Mouse (Mus musculus): ENCODE measurements around the gene D6Wsu163e. TPM values are rescaled to one million over a fixed set of nuclear protein-coding genes. Genes with fewer than 3 reads are reported as not detected.

Gene D6Wsu163e
- polyA plus RNA-seq, 1 experiment from 2014 or later: 13.7 TPM

- Histone ChIP-seq H3K4me2 (no peak overlapping the region), H3K4me3 (no peak overlapping the region), H3K9ac (no peak overlapping the region), H3K27ac (replicated peaks) (no peak overlapping the region), H3K4me1 (no peaks in the 10 kb centered on the region), H3K36me3 (peaks cover 50% of the 10 kb centered on the region), H3K9me3 (no peaks in the 10 kb centered on the region), H3K27me3 (replicated peaks) (no peaks in the 10 kb centered on the region)
- no peak for ATAC-seq (ENCODE audit: extremely low read depth, insufficient number of reproducible peaks, low FRiP score, low TSS enrichment)
- 10% methylated on average over 10 of the region's 10 CpGs for WGBS
Observed at GRCm38 (mm10) chr6:126955734-126956133, 16.0 kb downstream of the D6Wsu163e start.

DNA sequence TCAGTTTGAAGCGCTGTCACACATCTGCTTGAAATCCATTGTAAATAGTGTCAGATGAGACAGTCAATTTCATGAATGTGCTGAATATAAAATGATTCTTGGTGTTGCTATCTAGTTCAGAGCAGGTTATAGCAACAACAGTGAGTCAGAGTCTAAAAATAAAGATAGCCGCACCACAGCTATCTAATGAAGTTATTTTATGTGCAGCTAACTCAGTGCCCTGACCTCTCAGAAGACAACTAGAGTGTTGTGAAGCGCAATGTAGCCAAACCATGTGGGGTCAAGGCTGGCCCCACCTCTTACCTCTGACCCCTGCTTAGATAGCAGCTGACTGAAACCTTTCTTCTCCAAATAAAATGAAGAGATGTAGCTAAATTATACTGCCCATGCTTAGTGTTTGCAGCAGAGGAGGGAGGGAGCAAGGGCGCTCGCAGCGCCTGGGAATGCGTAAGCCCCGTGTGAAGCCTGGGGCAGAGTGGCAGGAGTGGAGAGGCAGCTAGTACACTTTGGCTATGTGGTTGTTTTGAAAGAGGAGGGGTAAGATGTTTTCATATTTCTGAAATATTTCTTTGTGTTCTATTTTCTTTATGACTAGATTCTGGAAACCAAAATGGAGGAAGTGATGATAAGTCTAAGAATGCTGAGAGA lies 21.7 kb downstream of the D6Wsu163e start:
- whole genome bisulfite sequencing: 50% methylated on average over 8 of the region's 8 CpGs
- 0 out of 2 replicates have a peak overlapping the region, but pooled peaks have one; percentile 18 for H3K4me2 ChIP-seq
- no peak overlapping the region for H3K4me3 ChIP-seq

GRCm38 (mm10) chr6:126962709-126963108 lies 22.9 kb downstream of the D6Wsu163e start:
- no peak overlapping the region for H3K4me3 ChIP-seq
- no peak overlapping the region for H3K9ac ChIP-seq
- H3K9me3 ChIP-seq: no peaks in the 10 kb centered on the region
- H3K4me1 ChIP-seq: peaks cover 26% of the 10 kb centered on the region
- no peaks in the 10 kb centered on the region for H3K27me3 ChIP-seq (replicated peaks)
- no peak overlapping the region for H3K4me2 ChIP-seq
- peaks cover 29% of the 10 kb centered on the region for H3K36me3 ChIP-seq
- WGBS: 61% methylated on average over 5 of the region's 5 CpGs
- no peak for ATAC-seq (ENCODE audit: extremely low read depth, insufficient number of reproducible peaks, low FRiP score, low TSS enrichment)
- no peak overlapping the region for H3K27ac ChIP-seq (replicated peaks)

More for the DNA sequence above, 21.7 kb downstream of the D6Wsu163e start:
- H3K27me3 ChIP-seq (replicated peaks): no peaks in the 10 kb centered on the region
- no peaks in the 10 kb centered on the region for H3K9me3 ChIP-seq
- H3K4me1 ChIP-seq: peaks cover 20% of the 10 kb centered on the region
- peaks cover 36% of the 10 kb centered on the region for H3K36me3 ChIP-seq
- no peak overlapping the region for H3K9ac ChIP-seq
- H3K27ac ChIP-seq (replicated peaks): peak overlapping the region; percentile 80
- no peak for ATAC-seq (ENCODE audit: extremely low read depth, insufficient number of reproducible peaks, low FRiP score, low TSS enrichment)

GRCm38 (mm10) chr6:126963426-126963825 lies 23.7 kb downstream of the D6Wsu163e start:
- no peak for ATAC-seq (ENCODE audit: extremely low read depth, insufficient number of reproducible peaks, low FRiP score, low TSS enrichment)
- H3K36me3 ChIP-seq: peaks cover 31% of the 10 kb centered on the region

DNA sequence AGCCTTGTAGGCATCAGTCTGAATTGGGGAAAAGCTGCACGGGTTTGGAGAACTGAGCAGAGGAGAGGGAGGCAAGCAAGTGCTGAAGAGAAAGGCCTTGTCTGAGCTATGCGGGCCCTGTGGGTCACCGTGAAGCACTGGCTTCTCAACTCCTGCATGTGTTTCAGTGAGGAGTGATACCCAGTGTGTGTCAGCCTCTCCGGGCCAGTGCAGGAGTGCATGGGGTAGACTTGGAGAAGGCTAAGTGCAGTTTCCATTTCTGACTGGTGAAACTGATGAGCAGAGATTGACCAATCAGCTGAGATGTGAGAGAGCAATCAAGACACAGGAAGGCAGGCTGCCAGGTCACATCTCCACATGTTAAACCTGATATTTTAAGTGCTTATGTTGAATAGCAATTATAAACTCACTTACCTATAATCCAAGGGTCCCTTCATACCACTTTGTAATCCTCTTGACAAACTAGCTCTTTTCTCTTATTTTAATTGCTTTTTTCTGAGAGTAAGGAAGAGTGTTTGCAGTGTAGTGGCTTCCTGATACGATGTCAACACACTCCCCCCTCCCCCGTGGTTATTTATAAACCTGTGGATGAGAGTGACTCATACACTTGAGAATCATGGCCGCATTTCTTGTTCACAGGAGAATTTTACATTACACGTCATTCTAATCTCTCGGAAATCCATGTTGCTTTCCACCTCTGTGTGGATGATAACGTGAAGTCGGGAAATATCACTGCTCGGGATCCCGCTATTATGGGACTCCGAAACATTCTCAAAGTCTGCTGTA lies 26.7 kb downstream of the D6Wsu163e start:
- no peak overlapping the region for H3K4me3 ChIP-seq
- WGBS: 35% methylated on average over 14 of the region's 14 CpGs
- H3K4me1 ChIP-seq: peaks cover 35% of the 10 kb centered on the region
- H3K36me3 ChIP-seq: peaks cover 36% of the 10 kb centered on the region
- H3K27me3 ChIP-seq (replicated peaks): no peaks in the 10 kb centered on the region
- no peaks in the 10 kb centered on the region for H3K9me3 ChIP-seq
- ATAC-seq (ENCODE audit: extremely low read depth, insufficient number of reproducible peaks, low FRiP score, low TSS enrichment): no peak
- H3K9ac ChIP-seq: peak overlapping the region; percentile 57
- peak overlapping the region; percentile 87 for H3K27ac ChIP-seq (replicated peaks)
- H3K4me2 ChIP-seq: peak overlapping the region; percentile 41

More at GRCm38 (mm10) chr6:126963426-126963825, 23.7 kb downstream of the D6Wsu163e start:
- peaks cover 30% of the 10 kb centered on the region for H3K4me1 ChIP-seq
- no peak overlapping the region for H3K9ac ChIP-seq
- no peaks in the 10 kb centered on the region for H3K9me3 ChIP-seq
- no peak overlapping the region for H3K4me2 ChIP-seq
- H3K4me3 ChIP-seq: no peak overlapping the region
- no peak overlapping the region for H3K27ac ChIP-seq (replicated peaks)
- 69% methylated on average over 9 of the region's 9 CpGs for WGBS
- H3K27me3 ChIP-seq (replicated peaks): no peaks in the 10 kb centered on the region

DNA sequence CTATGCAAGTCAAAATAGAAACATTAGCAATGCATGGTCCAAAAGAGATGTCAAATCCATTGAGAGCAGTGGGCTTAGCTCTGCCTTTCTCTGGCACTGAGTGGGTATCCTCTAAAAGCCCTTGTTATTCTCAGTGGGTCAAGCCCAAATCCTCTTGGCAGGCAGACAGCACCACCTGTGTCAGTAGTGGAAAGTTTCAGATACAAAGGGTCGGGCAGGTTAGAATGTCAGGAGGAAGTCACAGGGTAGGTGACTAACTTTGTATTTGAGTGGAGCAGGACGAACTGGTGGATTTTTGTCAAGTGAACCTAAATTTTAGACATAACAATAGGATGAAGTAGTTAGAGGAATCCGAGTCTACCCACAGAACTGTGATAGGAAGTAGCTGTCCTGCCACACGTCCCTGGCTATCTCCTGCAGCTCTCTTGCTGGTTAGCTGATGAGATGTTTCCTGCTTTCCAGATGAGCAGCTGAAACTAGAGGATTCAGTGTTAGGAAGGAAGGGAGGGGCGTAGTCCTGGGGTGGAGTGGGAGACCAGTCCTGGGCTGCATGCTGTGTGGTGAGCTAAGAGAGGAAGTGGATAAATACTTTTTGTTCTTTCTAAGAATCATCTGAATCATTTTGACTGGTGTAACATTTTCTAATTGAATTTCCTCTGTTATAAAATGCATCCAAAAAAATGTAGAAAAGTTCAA lies 41.9 kb downstream of the D6Wsu163e start:
- no peak overlapping the region for H3K4me3 ChIP-seq
- no peak for ATAC-seq (ENCODE audit: extremely low read depth, insufficient number of reproducible peaks, low FRiP score, low TSS enrichment)
- WGBS: 22% methylated on average over 5 of the region's 5 CpGs
- peaks cover 11% of the 10 kb centered on the region; the same call in 1 of the 2 replicates for H3K4me1 ChIP-seq
- no peak overlapping the region for H3K9ac ChIP-seq
- no peaks in the 10 kb centered on the region for H3K27me3 ChIP-seq (replicated peaks)
- H3K27ac ChIP-seq (replicated peaks): 0 out of 2 replicates have a peak overlapping the region, but pooled peaks have one; percentile 26
- no peak overlapping the region for H3K4me2 ChIP-seq
- peaks cover 15% of the 10 kb centered on the region for H3K36me3 ChIP-seq
- H3K9me3 ChIP-seq: no peaks in the 10 kb centered on the region

- H3K9me3 ChIP-seq: no peaks in the 10 kb centered on the region
- H3K27ac ChIP-seq (replicated peaks): no peak overlapping the region
- ATAC-seq (ENCODE audit: extremely low read depth, insufficient number of reproducible peaks, low FRiP score, low TSS enrichment): no peak
- H3K4me1 ChIP-seq: no peaks in the 10 kb centered on the region; the same call in 1 of the 2 replicates
- H3K4me3 ChIP-seq: no peak overlapping the region
- no peak overlapping the region for H3K9ac ChIP-seq
- H3K4me2 ChIP-seq: no peak overlapping the region
- 60% methylated on average over 2 of the region's 2 CpGs for WGBS
- H3K27me3 ChIP-seq (replicated peaks): no peaks in the 10 kb centered on the region
- no peaks in the 10 kb centered on the region for H3K36me3 ChIP-seq
Observed at GRCm38 (mm10) chr6:126993676-126994075, 53.9 kb downstream of the D6Wsu163e start.

DNA sequence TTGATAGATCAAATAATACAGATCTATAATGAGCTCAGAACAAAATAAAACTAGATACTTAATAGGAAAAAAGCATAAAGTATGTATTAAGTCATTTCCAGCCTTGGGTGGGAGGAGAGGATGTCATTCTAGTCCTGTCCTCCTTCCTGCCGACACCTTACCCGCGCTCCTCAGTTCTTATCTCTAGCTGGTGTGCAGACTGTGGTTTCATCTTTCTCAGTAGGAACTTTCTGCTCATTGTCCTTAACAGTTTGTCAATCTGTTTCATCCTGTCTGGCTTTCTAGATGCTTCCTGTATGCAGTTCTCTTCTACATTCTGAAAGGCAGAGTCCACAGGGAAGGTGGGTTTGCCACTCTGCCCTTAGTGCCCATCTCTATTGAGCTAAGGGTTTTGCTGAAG lies 55.7 kb downstream of the D6Wsu163e start:
- no peak for ATAC-seq (ENCODE audit: extremely low read depth, insufficient number of reproducible peaks, low FRiP score, low TSS enrichment)
- no peak overlapping the region for H3K4me2 ChIP-seq
- H3K9ac ChIP-seq: no peak overlapping the region
- 35% methylated on average over 3 of the region's 3 CpGs for WGBS
- no peak overlapping the region for H3K27ac ChIP-seq (replicated peaks)
- no peak overlapping the region for H3K4me3 ChIP-seq
- H3K27me3 ChIP-seq (replicated peaks): no peaks in the 10 kb centered on the region
- H3K4me1 ChIP-seq: no peaks in the 10 kb centered on the region; the same call in 1 of the 2 replicates
- H3K9me3 ChIP-seq: no peaks in the 10 kb centered on the region
- no peaks in the 10 kb centered on the region for H3K36me3 ChIP-seq

DNA sequence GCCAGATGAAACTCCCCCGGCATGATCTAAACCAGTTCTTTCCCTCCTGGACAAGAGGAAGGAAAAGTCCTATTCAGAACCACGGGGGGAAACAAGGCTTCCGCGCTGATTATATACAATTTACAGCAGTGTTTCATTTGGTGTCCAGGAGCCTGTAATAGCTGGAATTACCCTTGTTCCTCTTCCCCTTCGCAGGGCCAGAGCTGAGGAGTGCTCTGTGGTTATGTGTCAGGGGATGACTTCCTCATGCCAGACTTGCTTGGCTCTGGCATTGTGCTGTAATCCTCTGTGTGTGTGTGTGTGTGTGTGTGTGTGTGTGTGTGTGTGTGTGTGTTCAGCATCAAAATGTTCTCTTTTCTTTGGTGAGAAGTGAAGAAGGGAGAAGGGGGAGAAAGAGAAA lies 56.6 kb downstream of the D6Wsu163e start:
- no peak for ATAC-seq (ENCODE audit: extremely low read depth, insufficient number of reproducible peaks, low FRiP score, low TSS enrichment)
- Histone ChIP-seq H3K27me3 (replicated peaks) (no peaks in the 10 kb centered on the region), H3K9ac (no peak overlapping the region), H3K4me2 (no peak overlapping the region), H3K9me3 (no peaks in the 10 kb centered on the region), H3K36me3 (no peaks in the 10 kb centered on the region), H3K27ac (replicated peaks) (0 out of 2 replicates have a peak overlapping the region, but pooled peaks have one; percentile 26), H3K4me3 (no peak overlapping the region), H3K4me1 (no peaks in the 10 kb centered on the region; the same call in 1 of the 2 replicates)
- 63% methylated on average over 5 of the region's 5 CpGs for WGBS

GRCm38 (mm10) chr6:127005646-127006045 lies 65.9 kb downstream of the D6Wsu163e start:
- no peak for ATAC-seq (ENCODE audit: extremely low read depth, insufficient number of reproducible peaks, low FRiP score, low TSS enrichment)
- H3K27ac ChIP-seq (replicated peaks): no peak overlapping the region
- H3K36me3 ChIP-seq: no peaks in the 10 kb centered on the region
- no peaks in the 10 kb centered on the region for H3K27me3 ChIP-seq (replicated peaks)
- no peak overlapping the region for H3K9ac ChIP-seq
- 82% methylated on average over 3 of the region's 3 CpGs for WGBS
- H3K4me1 ChIP-seq: 0 out of 2 replicates have a peak, but pooled peaks cover 2% of the 10 kb centered on the region
- no peak overlapping the region for H3K4me2 ChIP-seq
- peaks cover 4% of the 10 kb centered on the region; the same call in 1 of the 2 replicates for H3K9me3 ChIP-seq
- H3K4me3 ChIP-seq: no peak overlapping the region

GRCm38 (mm10) chr6:127006551-127006950 lies 66.8 kb downstream of the D6Wsu163e start:
- no peaks in the 10 kb centered on the region for H3K36me3 ChIP-seq
- H3K9ac ChIP-seq: no peak overlapping the region
- no peak overlapping the region for H3K4me3 ChIP-seq
- 0 out of 2 replicates have a peak, but pooled peaks cover 2% of the 10 kb centered on the region for H3K4me1 ChIP-seq
- no peak for ATAC-seq (ENCODE audit: extremely low read depth, insufficient number of reproducible peaks, low FRiP score, low TSS enrichment)
- no peak overlapping the region for H3K27ac ChIP-seq (replicated peaks)
- peaks cover 4% of the 10 kb centered on the region; the same call in 1 of the 2 replicates for H3K9me3 ChIP-seq
- no peaks in the 10 kb centered on the region for H3K27me3 ChIP-seq (replicated peaks)
- no peak overlapping the region for H3K4me2 ChIP-seq
- WGBS: 64% methylated on average over 3 of the region's 3 CpGs

All from heart, embryonic 13.5 days (tissue).